Mouse (Mus musculus) midbrain, embryonic 10.5 days (tissue): ENCODE results near the gene Znhit3. TPM values are rescaled to one million over a fixed set of nuclear protein-coding genes. Genes with fewer than 3 reads are reported as not detected.

ENCODE experiments used
- DNase-seq: peaks from one replicate; pipeline ENCODE4 v3.0.0-alpha.2; 2017; ENCODE audit warnings: low spot score
- H3K27ac ChIP-seq: fragments of 300-500 bp; sonication (generic); replicated peaks from 2 replicates; pipeline ENCODE4 v1.5.1; 2016; ENCODE audit warnings: mild to moderate bottlenecking
- H3K27me3 ChIP-seq: fragments of 300-500 bp; sonication (generic); 2 replicates; pipeline ENCODE4 v1.6.1; 2016; ENCODE audit warnings: low read depth, mild to moderate bottlenecking; ENCODE audit not compliant: poor library complexity, severe bottlenecking
- H3K36me3 ChIP-seq: fragments of 300-500 bp; sonication (generic); 2 replicates; pipeline ENCODE4 v1.6.1; 2016; ENCODE audit warnings: mild to moderate bottlenecking, moderate library complexity
- H3K4me1 ChIP-seq: fragments of 300-500 bp; sonication (generic); 2 replicates; pipeline ENCODE4 v1.6.1; 2016
- H3K4me3 ChIP-seq: fragments of 300-500 bp; sonication (generic); 2 replicates; pipeline ENCODE4 v1.5.1; 2016; ENCODE audit warnings: mild to moderate bottlenecking, moderate library complexity
- H3K9me3 ChIP-seq: fragments of 300-500 bp; sonication (generic); replicated peaks from 2 replicates; pipeline ENCODE4 v1.6.1; 2016; ENCODE audit warnings: mild to moderate bottlenecking
- WGBS: fragments of 180-500 bp; shearing (Covaris S2); methylation state at CpG from one replicate; pipeline ENCODE4 v1.1.7; 2016; 5-methylcytosine and 5-hydroxymethylcytosine counted together
- microRNA-seq: library from miRNA; unstranded; fragments of <30 nt; microRNA quantifications from one replicate; pipeline ENCODE4, GENCODE M21; 2017
- polyA plus RNA-seq: library from polyadenylated mRNA; unstranded; fragments of >200 nt; fragmentation: Nextera tagmentation; extraction: Ambion mirVana; gene quantifications from 2 replicates; pipeline ENCODE4 v1.2.1, GENCODE M21; 2016

Znhit3 gene
- polyA plus RNA-seq, 1 experiment from 2014 or later = 91.7 TPM

- Histone ChIP-seq H3K27ac (peak overlapping the region; percentile 98), H3K4me3 (peak overlapping the region; percentile 98), H3K4me1 (peaks cover 40% of the 10 kb centered on the region), H3K9me3 (no peaks in the 10 kb centered on the region), H3K27me3 (no peaks in the 10 kb centered on the region), H3K36me3 (peaks cover 4% of the 10 kb centered on the region; the same call in 1 of the 2 replicates)
- WGBS = 19% methylated on average over 7 of the region's 7 CpGs
- no peak for DNase-seq
Observed at GRCm38 (mm10) chr11:84868786-84869259, 47.3 kb downstream of the Znhit3 start.

- WGBS = 95% methylated on average over 2 of the region's 2 CpGs
- Histone ChIP-seq H3K27me3 (no peaks in the 10 kb centered on the region), H3K27ac (no peak overlapping the region), H3K9me3 (no peaks in the 10 kb centered on the region), H3K36me3 (peaks cover 10% of the 10 kb centered on the region; the same call in 1 of the 2 replicates), H3K4me3 (no peak overlapping the region), H3K4me1 (peaks cover 40% of the 10 kb centered on the region)
- DNase-seq = no peak
Observed at GRCm38 (mm10) chr11:84867586-84867985, 48.6 kb downstream of the Znhit3 start.

- H3K27ac ChIP-seq = no peak overlapping the region
- H3K9me3 ChIP-seq = no peaks in the 10 kb centered on the region
- H3K4me1 ChIP-seq = peaks cover 31% of the 10 kb centered on the region
- no peak overlapping the region for H3K4me3 ChIP-seq
- no peaks in the 10 kb centered on the region for H3K27me3 ChIP-seq
- DNase-seq = no peak
- WGBS = 81% methylated on average over 2 of the region's 2 CpGs
- peaks cover 28% of the 10 kb centered on the region for H3K36me3 ChIP-seq
Observed at GRCm38 (mm10) chr11:84865268-84865667, 50.9 kb downstream of the Znhit3 start.

Small RNA genes lying within 50 kb of the gene (microRNA-seq; reads per million reads assigned to microRNA genes)
- gene Gm23564 = not detected

Other genes with a start within 250 kb of the Znhit3 start
- 14.6 and 16.2 TPM in 2 replicates for gene Mrm1, start 96.9 kb downstream of the Znhit3 start, polyA plus RNA-seq
- 12.0 and 12.8 TPM in 2 replicates for gene Dhrs11, start 87.4 kb downstream of the Znhit3 start, polyA plus RNA-seq
- gene Ggnbp2, start 45.5 kb downstream of the Znhit3 start, polyA plus RNA-seq = 55.7 and 56.3 TPM in 2 replicates
- gene Myo19, start 36.2 kb downstream of the Znhit3 start, polyA plus RNA-seq = 11.8 and 12.6 TPM in 2 replicates
- gene Pigw, start 36.1 kb downstream of the Znhit3 start, polyA plus RNA-seq = 2.2 and 3.4 TPM in 2 replicates
- gene Car4, start 41.4 kb upstream of the Znhit3 start, polyA plus RNA-seq = 9.3 and 16.8 TPM in 2 replicates
- gene Usp32, start 223.8 kb upstream of the Znhit3 start, polyA plus RNA-seq = 4.3 and 5.1 TPM in 2 replicates